Mouse (Mus musculus) left cerebral cortex, postnatal 25 days (tissue): ENCODE results near the gene Sypl2. TPM values are rescaled to one million over a fixed set of nuclear protein-coding genes. Genes with fewer than 3 reads are reported as not detected.

ENCODE experiments used
- DNase-seq, 2 experiments: peaks; one replicate each; pipeline ENCODE4 v3.0.0; 2022; ENCODE audit warnings: low spot score in 2 of 2, mixed read lengths in 1 of 2
- intact Hi-C: fragments of 180-260 bp; cut with DNase I; formaldehyde crosslinking; loops from one replicate; pipeline ENCODE4 v1.15.1; 2025
- total RNA-seq, 2 experiments: library from RNA; stranded (reverse); gene quantifications; 2 replicates each; pipeline ENCODE4 v1.2.3; 2021

Sypl2 gene
- total RNA-seq, 2 experiments from 2014 or later: 1.3 to 1.9 TPM

GRCm38 (mm10) chr3:108209001-108209400 is 17.4 kb downstream of the Sypl2 start:
- no peak for DNase-seq
- intact Hi-C loops: no loop called here

GRCm38 (mm10) chr3:108206731-108207375 is 19.6 kb downstream of the Sypl2 start:
- no peak for DNase-seq
- intact Hi-C loops: no loop called here

- intact Hi-C loops: loop anchor here (2.0 kb wide), 1 partner anchor 41 kb away; no protein-coding TSS in a partner anchor
- DNase-seq: no peak
These were observed 20.8 kb downstream of the Sypl2 start for GRCm38 (mm10) chr3:108205601-108206000.

GRCm38 (mm10) chr3:108204470-108204869 is 22.0 kb downstream of the Sypl2 start:
- intact Hi-C loops: loop anchor here (2.0 kb wide), 1 partner anchor 40 kb away; no protein-coding TSS in a partner anchor
- no peak for DNase-seq

- intact Hi-C loops: loop anchor here (2.0 kb wide), 1 partner anchor 39 kb away; no protein-coding TSS in a partner anchor
- peak; percentile 73 to 86 for DNase-seq
These were observed 22.7 kb downstream of the Sypl2 start for GRCm38 (mm10) chr3:108203621-108204325.

GRCm38 (mm10) chr3:108203212-108203611 is 23.2 kb downstream of the Sypl2 start:
- intact Hi-C loops: no loop called here

GRCm38 (mm10) chr3:108202506-108202905 is 23.9 kb downstream of the Sypl2 start:
- intact Hi-C loops: no loop called here
- no peak for DNase-seq

More at GRCm38 (mm10) chr3:108203212-108203611, 23.2 kb downstream of the Sypl2 start:
- DNase-seq: no peak

- peak; percentile 88 to 90 for DNase-seq
- intact Hi-C loops: no loop called here
These were observed 25.8 kb downstream of the Sypl2 start, which contains the start of gene Cyb561d1 for GRCm38 (mm10) chr3:108200329-108201323. TSS of gene Cyb561d1 (minus strand) at chr3:108201212.

GRCm38 (mm10) chr3:108199231-108199630 is 27.2 kb downstream of the Sypl2 start:
- intact Hi-C loops: no loop called here

GRCm38 (mm10) chr3:108197066-108197497 is 29.4 kb downstream of the Sypl2 start:
- DNase-seq: peak; percentile 82 to 91
- intact Hi-C loops: loop anchor here (1.0 kb wide), 1 partner anchor 13 kb away; the partner anchor contains the start of gene Atxn7l2

More at GRCm38 (mm10) chr3:108199231-108199630, 27.2 kb downstream of the Sypl2 start:
- no peak for DNase-seq

- intact Hi-C loops: no loop called here
- DNase-seq: peak in 1 of 2 experiments; percentile 76
These were observed 30.4 kb downstream of the Sypl2 start for GRCm38 (mm10) chr3:108195941-108196590.

GRCm38 (mm10) chr3:108195287-108195686 is 31.2 kb downstream of the Sypl2 start:
- intact Hi-C loops: no loop called here
- no peak for DNase-seq

GRCm38 (mm10) chr3:108193686-108194085 is 32.8 kb downstream of the Sypl2 start:
- DNase-seq: peak in 1 of 2 experiments; percentile 50
- intact Hi-C loops: no loop called here

GRCm38 (mm10) chr3:108189897-108190296 is 36.6 kb downstream of the Sypl2 start:
- DNase-seq: no peak

GRCm38 (mm10) chr3:108188716-108189490 is 37.5 kb downstream of the Sypl2 start:
- intact Hi-C loops: no loop called here

More at GRCm38 (mm10) chr3:108189897-108190296, 36.6 kb downstream of the Sypl2 start:
- intact Hi-C loops: no loop called here

GRCm38 (mm10) chr3:108187111-108187795 is 39.2 kb downstream of the Sypl2 start:
- intact Hi-C loops: no loop called here
- DNase-seq: no peak

More at GRCm38 (mm10) chr3:108188716-108189490, 37.5 kb downstream of the Sypl2 start:
- no peak for DNase-seq
